ENCODE assay signal across 19 mouse cellular contexts in genomic region chr16:9149209-9150135, GRCm38 (mm10).
A peak's percentile ranks its signal among the peaks of the same experiment; 100 is the strongest.
DNase-seq lines count a peak whose midpoint lies in the region; ATAC-seq and TF ChIP-seq lines count a peak whose summit lies in the region.
"Had no signal": no experiment of that assay in that cellular context is flagged by ENCODE, and none has a peak within 500 bp of the region (broad histone marks: within the 10 kb centered on the region; RNA-seq: fewer than 3 reads in every experiment).

No protein-coding gene starts in this region.

- H3K4me1 ChIP-seq in embryonic facial prominence, embryonic 13.5 days = peaks cover 10% of the 10 kb centered on the region
- H3K4me1 ChIP-seq in embryonic facial prominence, embryonic 10.5 days = peaks cover 10% of the 10 kb centered on the region
- no peaks in the 10 kb centered on the region for H3K4me1 ChIP-seq in lung, adult 2 months (ENCODE audit: control insufficient read depth, insufficient read depth, low read length)
- H3K4me1 ChIP-seq: embryonic facial prominence, embryonic 12.5 days; neural tube, embryonic 12.5 days had no signal

- WGBS in embryonic facial prominence, embryonic 13.5 days = 53% methylated on average over 8 of the region's 8 CpGs
- 54% methylated on average over 8 of the region's 8 CpGs for WGBS in embryonic facial prominence, embryonic 10.5 days
- WGBS in lung, adult 2 months = 38% methylated on average over 8 of the region's 8 CpGs

- no peaks in the 10 kb centered on the region for H3K27me3 ChIP-seq in embryonic facial prominence, embryonic 13.5 days
- no peaks in the 10 kb centered on the region for H3K27me3 ChIP-seq in embryonic facial prominence, embryonic 10.5 days (replicated peaks; ENCODE audit: low read depth, poor library complexity, severe bottlenecking)
- H3K27me3 ChIP-seq: embryonic facial prominence, embryonic 12.5 days; limb, embryonic 15.5 days; neural tube, embryonic 12.5 days had no signal

- no peak overlapping the region for H3K9ac ChIP-seq in embryonic facial prominence, embryonic 13.5 days
- H3K9ac ChIP-seq: embryonic facial prominence, embryonic 12.5 days; forebrain, postnatal 0 days; limb, embryonic 15.5 days; liver, postnatal 0 days; neural tube, embryonic 12.5 days had no signal

- peak overlapping the region; percentile 44; the same call in 1 of the 2 replicates for H3K27ac ChIP-seq in embryonic facial prominence, embryonic 13.5 days
- no peak overlapping the region for H3K27ac ChIP-seq in embryonic facial prominence, embryonic 10.5 days (replicated peaks)
- H3K27ac ChIP-seq: embryonic facial prominence, embryonic 12.5 days; limb, embryonic 15.5 days; neural tube, embryonic 12.5 days had no signal

- no peak for TF ChIP-seq POLR2A in lung, adult 2 months (IDR thresholded peaks at IDR 0.05; ENCODE audit: borderline replicate concordance, extremely low read depth, low read depth, low read length)

- TF ChIP-seq CTCF in lung, adult 2 months (IDR thresholded peaks at IDR 0.05; ENCODE audit: insufficient read depth, low read length) = no peak

- H3K36me3 ChIP-seq in embryonic facial prominence, embryonic 13.5 days = no peaks in the 10 kb centered on the region
- no peaks in the 10 kb centered on the region for H3K36me3 ChIP-seq in embryonic facial prominence, embryonic 10.5 days (replicated peaks)
- H3K36me3 ChIP-seq: embryonic facial prominence, embryonic 12.5 days; limb, embryonic 15.5 days; neural tube, embryonic 12.5 days had no signal

- no peak overlapping the region for H3K4me3 ChIP-seq in embryonic facial prominence, embryonic 13.5 days
- H3K4me3 ChIP-seq in embryonic facial prominence, embryonic 10.5 days = no peak overlapping the region
- no peak overlapping the region for H3K4me3 ChIP-seq in lung, adult 2 months (replicated peaks; ENCODE audit: extremely low read depth, low read depth, low read length)
- H3K4me3 ChIP-seq: embryonic facial prominence, embryonic 12.5 days; limb, embryonic 15.5 days; neural tube, embryonic 12.5 days had no signal

- no peak for DNase-seq in embryonic facial prominence, embryonic 10.5 days (ENCODE audit: low spot score)
- peak; percentile 16 to 44 for DNase-seq in kidney, postnatal 25 days
- DNase-seq in kidney, adult 8-10 months = no peak
- DNase-seq in lung, adult 2 months = peak; percentile 11
- DNase-seq in frontal cortex, postnatal 25 days (ENCODE audit: low spot score in 2 of 2) = no peak
- no peak for DNase-seq in testis, postnatal 10 days (ENCODE audit: low spot score)
- DNase-seq: adrenal gland, postnatal 14 days; cerebellum, adult 18-20 months; cerebellum, postnatal 36 days; forebrain, postnatal 0 days; heart, adult 18-20 months; layer of hippocampus, postnatal 36 days; liver, postnatal 0 days; right cerebral cortex, postnatal 14 days; thymus, postnatal 25 days had no signal

- no peaks in the 10 kb centered on the region for H3K9me3 ChIP-seq in embryonic facial prominence, embryonic 13.5 days
- H3K9me3 ChIP-seq in embryonic facial prominence, embryonic 10.5 days = no peaks in the 10 kb centered on the region
- H3K9me3 ChIP-seq: embryonic facial prominence, embryonic 12.5 days; limb, embryonic 15.5 days; neural tube, embryonic 12.5 days had no signal

- H3K4me2 ChIP-seq in embryonic facial prominence, embryonic 13.5 days = no peak overlapping the region
- H3K4me2 ChIP-seq: embryonic facial prominence, embryonic 12.5 days; limb, embryonic 15.5 days; neural tube, embryonic 12.5 days had no signal

- no peak for ATAC-seq in embryonic facial prominence, embryonic 13.5 days (ENCODE audit: insufficient number of reproducible peaks, insufficient read depth, low FRiP score, low TSS enrichment, low read depth)
- ATAC-seq: forebrain, postnatal 0 days; liver, postnatal 0 days had no signal

Comparison
In these comparisons a context has a peak if more than half of its experiments do, and no peak if none do; other contexts are left out.
1. DNase-seq: peak in kidney, postnatal 25 days (2 of 2) and lung, adult 2 months (single experiment); none in embryonic facial prominence, embryonic 10.5 days (single experiment), kidney, adult 8-10 months (0 of 2), frontal cortex, postnatal 25 days (0 of 2) and testis, postnatal 10 days (single experiment).